Mouse (Mus musculus) layer of hippocampus, adult 11-12 months (tissue): ENCODE results near the gene Eomes.

Experiments
- DNase-seq: peaks from one replicate; pipeline ENCODE4 v3.0.0; 2022; ENCODE audit warnings: low spot score

The Eomes gene

GRCm38 (mm10) chr9:118520011-118520410 lies 42.0 kb downstream of the Eomes start:
- DNase-seq = no peak

- DNase-seq = no peak
Observed at GRCm38 (mm10) chr9:118520858-118521257, 42.8 kb downstream of the Eomes start.

- DNase-seq = no peak
Observed at GRCm38 (mm10) chr9:118521659-118522058, 43.6 kb downstream of the Eomes start.

GRCm38 (mm10) chr9:118523738-118524137 lies 45.7 kb downstream of the Eomes start:
- DNase-seq = no peak

- no peak for DNase-seq
Observed at GRCm38 (mm10) chr9:118527056-118527455, 49.0 kb downstream of the Eomes start.

GRCm38 (mm10) chr9:118529783-118530182 lies 51.8 kb downstream of the Eomes start:
- no peak for DNase-seq

GRCm38 (mm10) chr9:118530679-118531078 lies 52.7 kb downstream of the Eomes start:
- no peak for DNase-seq

- DNase-seq = no peak
Observed at GRCm38 (mm10) chr9:118532516-118533205, 54.6 kb downstream of the Eomes start.
